Mouse (Mus musculus) ES-E14 (cell line): Measurements from ENCODE around the gene Htr6.

Experiments
- CHD2 ChIP-seq: IDR thresholded peaks from 2 replicates; pipeline ENCODE4 v1.6.1; 2014; ENCODE audit warnings: mild to moderate bottlenecking, low read depth, low read length, inconsistent platforms
- HCFC1 ChIP-seq: IDR thresholded peaks from 2 replicates; pipeline ENCODE4 v1.6.1; 2012; ENCODE audit warnings: low read length, inconsistent platforms, borderline replicate concordance; ENCODE audit not compliant: insufficient read depth
- ZC3H11A ChIP-seq: IDR thresholded peaks from 2 replicates; pipeline ENCODE4 v1.6.1; 2012; ENCODE audit warnings: low read depth, mild to moderate bottlenecking, inconsistent platforms, low read length, borderline replicate concordance
- ZNF384 ChIP-seq: IDR thresholded peaks from 2 replicates; pipeline ENCODE4 v1.6.1; 2012; ENCODE audit warnings: low read depth, low read length, inconsistent platforms

DNA sequence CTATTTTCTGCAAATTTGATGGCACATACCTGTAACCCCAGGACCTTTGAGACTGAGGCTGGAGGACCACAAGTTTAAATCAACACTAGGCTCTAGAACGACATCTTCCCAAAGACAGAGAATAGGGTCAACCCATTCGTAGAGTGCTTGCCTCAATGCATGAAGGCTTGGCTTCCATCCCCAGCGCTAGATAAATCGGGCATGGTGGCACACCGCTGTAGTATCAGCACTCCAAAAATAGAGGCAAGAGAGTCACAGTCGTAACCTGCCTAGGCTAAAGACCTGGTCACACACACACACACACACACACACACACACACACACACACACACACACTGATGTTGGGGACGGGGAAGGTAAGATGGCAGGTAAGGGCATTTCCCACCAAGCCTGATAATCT lies 4.9 kb upstream of the Htr6 start:
- TF ChIP-seq CHD2 (no peak), ZC3H11A (no peak), HCFC1 (no peak), ZNF384 (no peak)
